Mouse (Mus musculus) telencephalon, adult 2 months (tissue): ENCODE measurements at regions not wholly inside any gene's neighbourhood (a gene's known extent, or its start where the extent isn't known, plus 50 kb on each side); places are given as distances from the start of the nearest gene placed in this dataset.
A peak's percentile ranks its signal among the peaks of the same experiment; 100 is the strongest.

Experiments
- DNase-seq: peaks from one replicate; pipeline ENCODE4 v3.0.0-alpha.2; 2011; ENCODE audit warnings: low read depth, low spot score

GRCm38 (mm10) chr15:97578046-97578445 is 127.6 kb downstream of the Rpap3 start:
- DNase-seq, result no peak

GRCm38 (mm10) chr15:97577196-97577595 is 128.4 kb downstream of the Rpap3 start:
- no peak for DNase-seq

GRCm38 (mm10) chr15:97572639-97573038 is 133.0 kb downstream of the Rpap3 start:
- DNase-seq, result no peak

GRCm38 (mm10) chr15:97571885-97572284 is 133.7 kb downstream of the Rpap3 start:
- no peak for DNase-seq

- no peak for DNase-seq
Measured at GRCm38 (mm10) chr15:97560096-97560495, 145.5 kb downstream of the Rpap3 start.

GRCm38 (mm10) chr15:97558725-97559124 is 146.9 kb downstream of the Rpap3 start:
- DNase-seq, result no peak

GRCm38 (mm10) chr15:97548354-97548753 is 157.3 kb downstream of the Rpap3 start:
- no peak for DNase-seq

GRCm38 (mm10) chr15:97545034-97545433 is 160.6 kb downstream of the Rpap3 start:
- no peak for DNase-seq

GRCm38 (mm10) chr15:97541646-97542045 is 164.0 kb downstream of the Rpap3 start:
- DNase-seq, result no peak

- DNase-seq, result no peak
Measured at GRCm38 (mm10) chr15:97536145-97536544, 169.5 kb downstream of the Rpap3 start.

GRCm38 (mm10) chr15:97534878-97535277 is 170.7 kb downstream of the Rpap3 start:
- DNase-seq, result peak; percentile 31

GRCm38 (mm10) chr15:97533553-97534291 is 171.9 kb downstream of the Rpap3 start:
- peak; percentile 32 for DNase-seq

GRCm38 (mm10) chr15:97532346-97532910 is 173.2 kb downstream of the Rpap3 start:
- DNase-seq, result no peak

- no peak for DNase-seq
Measured at GRCm38 (mm10) chr15:97528291-97529050, 177.2 kb downstream of the Rpap3 start.

- DNase-seq, result no peak
Measured at GRCm38 (mm10) chr15:97520395-97520794, 185.2 kb downstream of the Rpap3 start.

- no peak for DNase-seq
Measured at GRCm38 (mm10) chr15:97519919-97520345, 185.7 kb downstream of the Rpap3 start.

- no peak for DNase-seq
Measured at GRCm38 (mm10) chr15:97517926-97518325, 187.7 kb downstream of the Rpap3 start.

GRCm38 (mm10) chr15:97517188-97517587 is 188.4 kb downstream of the Rpap3 start:
- no peak for DNase-seq

- no peak for DNase-seq
Measured at GRCm38 (mm10) chr15:97515773-97516172, 189.9 kb downstream of the Rpap3 start.

GRCm38 (mm10) chr15:97507656-97508306 is 197.8 kb downstream of the Rpap3 start:
- DNase-seq, result peak; percentile 70

- no peak for DNase-seq
Measured at GRCm38 (mm10) chr15:97507176-97507575, 198.4 kb downstream of the Rpap3 start.

GRCm38 (mm10) chr15:97505715-97506114 is 199.9 kb downstream of the Rpap3 start:
- peak; percentile 38 for DNase-seq
